Mouse (Mus musculus): Measurements from ENCODE around the gene Srrm4.

DNA sequence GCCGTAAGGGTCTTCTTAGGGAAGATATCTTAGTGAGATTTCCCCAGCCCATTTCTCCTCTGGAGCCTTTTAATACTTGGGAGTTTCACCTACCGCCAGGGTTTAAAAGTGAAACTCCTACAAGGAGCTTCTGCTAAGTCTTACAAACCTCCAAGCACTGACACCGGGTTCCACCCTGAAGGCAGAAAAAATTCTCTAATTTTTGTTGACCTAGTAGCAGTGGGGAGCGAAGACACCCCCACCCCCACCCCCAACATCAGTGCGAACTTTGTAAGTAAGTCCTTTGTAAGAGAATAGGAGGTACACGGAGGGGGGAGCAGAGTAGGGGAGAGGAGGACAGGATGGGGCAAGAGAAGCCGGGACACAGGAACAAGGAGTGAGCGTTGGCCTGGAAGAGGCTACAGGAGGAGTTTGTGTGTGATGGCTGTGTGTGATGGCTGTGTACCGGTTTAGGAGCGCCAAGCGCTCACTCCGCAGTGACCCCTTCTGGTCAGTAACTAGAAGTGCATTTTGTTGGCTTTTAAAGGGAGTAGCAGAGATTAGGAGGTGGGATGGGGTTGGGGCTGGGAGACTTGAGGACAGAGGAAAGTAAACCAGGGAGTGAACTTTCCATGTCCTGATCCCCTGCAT is 1.3 kb upstream of the Srrm4 start:
- TF ChIP-seq CTCF (IDR thresholded peaks at IDR 0.05; ENCODE audit: control insufficient read depth, insufficient read depth, insufficient read length) (no peak), USF1 (IDR thresholded peaks at IDR 0.05; ENCODE audit: low read depth) (no peak)

All from C2C12 (cell line).